Mouse (Mus musculus): Measurements from ENCODE around the gene Ribc1. TPM values are rescaled to one million over a fixed set of nuclear protein-coding genes. Genes with fewer than 3 reads are reported as not detected.
A peak's percentile ranks its signal among the peaks of the same experiment; 100 is the strongest.

Ribc1 gene
- polyA plus RNA-seq (2012; rRNA removed) = 0.33 and 0.67 TPM in 2 replicates

GRCm38 (mm10) chrX:152016151-152017145, at the start of gene Ribc1, which contains the start of gene Smc1a:
TSS of gene Ribc1 (minus strand) at chrX:152016295.
TSS of gene Smc1a (plus strand) at chrX:152016428.
- TF ChIP-seq POLR2A (IDR thresholded peaks at IDR 0.05; ENCODE audit: low read depth, low read length) (peak; percentile 19; the same call in 1 of the 2 replicates), CTCF (IDR thresholded peaks at IDR 0.05; ENCODE audit: extremely low read depth, insufficient read length, insufficient replicate concordance, low read depth, low read length) (no peak)
- Histone ChIP-seq H3K4me1 (ENCODE audit: control insufficient read depth, insufficient read depth, insufficient read length, low read length) (peaks cover 3% of the 10 kb centered on the region; the same call in 1 of the 2 replicates), H3K36me3 (ENCODE audit: control insufficient read depth, insufficient read depth, low read length) (no peaks in the 10 kb centered on the region), H3K4me3 (ENCODE audit: low read depth, low read length) (peak within 1 kb of the TSS; percentile 95), H3K27me3 (ENCODE audit: control insufficient read depth, insufficient read depth, low read length) (no peaks in the 10 kb centered on the region), H3K27ac (ENCODE audit: insufficient read depth, low read depth, low read length) (peak within 1 kb of the TSS; percentile 90)
- 15% methylated on average over 62 of the region's 64 CpGs for WGBS

DNA sequence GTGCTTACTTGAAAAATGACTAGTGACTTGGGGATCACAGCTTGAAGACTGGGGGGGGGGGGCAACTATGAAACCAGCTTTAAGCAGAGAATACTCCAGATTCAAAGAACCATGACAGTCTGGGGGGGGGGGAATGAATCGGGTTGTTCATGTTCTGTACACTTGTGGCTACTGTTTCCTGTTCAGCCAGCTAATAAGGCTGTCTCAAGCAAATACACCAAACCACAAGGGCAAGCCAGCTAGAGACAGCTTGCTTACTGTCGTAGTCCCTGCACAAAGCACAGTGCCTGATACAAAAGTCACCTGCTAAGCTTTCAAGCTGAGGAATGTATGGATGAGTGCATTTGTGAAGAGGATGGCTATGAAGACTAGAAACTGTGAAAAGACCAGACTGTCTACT, 49.6 kb upstream of the Ribc1 start:
- H3K4me3 ChIP-seq (ENCODE audit: low read depth, low read length) = no peak overlapping the region
- peaks cover 12% of the 10 kb centered on the region for H3K36me3 ChIP-seq (ENCODE audit: control insufficient read depth, insufficient read depth, low read length)
- TF ChIP-seq CTCF (IDR thresholded peaks at IDR 0.05; ENCODE audit: extremely low read depth, insufficient read length, insufficient replicate concordance, low read depth, low read length) (no peak), POLR2A (IDR thresholded peaks at IDR 0.05; ENCODE audit: low read depth, low read length) (no peak)
- no peaks in the 10 kb centered on the region for H3K27me3 ChIP-seq (ENCODE audit: control insufficient read depth, insufficient read depth, low read length)
- WGBS = 59% methylated on average over 2 of the region's 2 CpGs
- no peak overlapping the region for H3K27ac ChIP-seq (ENCODE audit: insufficient read depth, low read depth, low read length)
- no peaks in the 10 kb centered on the region for H3K4me1 ChIP-seq (ENCODE audit: control insufficient read depth, insufficient read depth, insufficient read length, low read length)

DNA sequence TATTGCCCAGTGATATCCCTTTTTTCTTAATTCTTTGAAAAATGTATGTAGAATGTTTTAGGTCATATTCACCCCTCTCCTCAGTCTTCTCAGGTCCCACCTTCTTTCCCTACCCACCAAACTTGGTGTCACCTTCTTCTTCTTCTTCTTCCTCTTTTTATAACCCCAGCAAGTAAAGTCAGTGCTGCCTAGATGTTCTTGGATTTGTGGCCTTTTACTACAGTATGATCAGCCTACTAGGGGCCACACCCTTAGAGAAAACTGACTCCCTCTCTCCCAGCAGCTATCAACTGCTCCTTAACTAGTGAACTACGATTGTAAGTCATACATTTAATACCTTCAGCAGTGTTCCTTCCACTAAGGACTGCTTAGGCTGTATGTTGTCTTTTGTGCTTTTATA, 38.0 kb upstream of the Ribc1 start:
- TF ChIP-seq CTCF (IDR thresholded peaks at IDR 0.05; ENCODE audit: extremely low read depth, insufficient read length, insufficient replicate concordance, low read depth, low read length) = no peak
- no peak for TF ChIP-seq POLR2A (IDR thresholded peaks at IDR 0.05; ENCODE audit: low read depth, low read length)
- H3K27me3 ChIP-seq (ENCODE audit: control insufficient read depth, insufficient read depth, low read length) = no peaks in the 10 kb centered on the region
- 52% methylated on average over 1 of the region's 1 CpGs for WGBS
- H3K4me3 ChIP-seq (ENCODE audit: low read depth, low read length) = no peak overlapping the region
- H3K27ac ChIP-seq (ENCODE audit: insufficient read depth, low read depth, low read length) = no peak overlapping the region
- no peaks in the 10 kb centered on the region for H3K4me1 ChIP-seq (ENCODE audit: control insufficient read depth, insufficient read depth, insufficient read length, low read length)
- peaks cover 14% of the 10 kb centered on the region for H3K36me3 ChIP-seq (ENCODE audit: control insufficient read depth, insufficient read depth, low read length)

- H3K4me1 ChIP-seq (ENCODE audit: control insufficient read depth, insufficient read depth, insufficient read length, low read length) = no peaks in the 10 kb centered on the region
- 80% methylated on average over 3 of the region's 3 CpGs for WGBS
- H3K27me3 ChIP-seq (ENCODE audit: control insufficient read depth, insufficient read depth, low read length) = no peaks in the 10 kb centered on the region
- H3K27ac ChIP-seq (ENCODE audit: insufficient read depth, low read depth, low read length) = no peak overlapping the region
- H3K4me3 ChIP-seq (ENCODE audit: low read depth, low read length) = no peak overlapping the region
- peaks cover 16% of the 10 kb centered on the region for H3K36me3 ChIP-seq (ENCODE audit: control insufficient read depth, insufficient read depth, low read length)
- TF ChIP-seq CTCF (IDR thresholded peaks at IDR 0.05; ENCODE audit: extremely low read depth, insufficient read length, insufficient replicate concordance, low read depth, low read length) (no peak), POLR2A (IDR thresholded peaks at IDR 0.05; ENCODE audit: low read depth, low read length) (no peak)
Observed at GRCm38 (mm10) chrX:152052546-152052945, 36.5 kb upstream of the Ribc1 start.

DNA sequence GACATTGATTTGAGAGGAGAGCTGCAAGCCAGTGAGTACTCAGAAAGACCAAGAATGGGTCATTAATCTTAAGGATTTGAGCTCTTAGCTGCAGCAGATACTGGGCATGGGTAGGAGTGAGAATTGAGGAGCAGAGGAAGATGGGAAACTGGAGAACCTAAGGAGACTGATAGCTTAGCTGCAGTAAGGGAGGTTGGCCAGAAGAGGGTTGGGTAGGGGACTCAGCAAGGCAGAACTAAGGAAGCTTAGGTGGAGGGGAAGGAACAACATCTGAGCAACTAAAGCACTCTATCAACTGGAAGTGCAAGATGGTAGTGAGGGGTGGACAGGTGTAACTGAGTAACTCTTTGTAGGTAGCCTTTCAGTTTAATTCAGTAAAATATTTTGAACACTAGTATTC, 31.1 kb upstream of the Ribc1 start:
- TF ChIP-seq POLR2A (IDR thresholded peaks at IDR 0.05; ENCODE audit: low read depth, low read length) = no peak
- no peak for TF ChIP-seq CTCF (IDR thresholded peaks at IDR 0.05; ENCODE audit: extremely low read depth, insufficient read length, insufficient replicate concordance, low read depth, low read length)
- Histone ChIP-seq H3K4me1 (ENCODE audit: control insufficient read depth, insufficient read depth, insufficient read length, low read length) (no peaks in the 10 kb centered on the region), H3K4me3 (ENCODE audit: low read depth, low read length) (no peak overlapping the region), H3K27me3 (ENCODE audit: control insufficient read depth, insufficient read depth, low read length) (no peaks in the 10 kb centered on the region), H3K27ac (ENCODE audit: insufficient read depth, low read depth, low read length) (no peak overlapping the region), H3K36me3 (ENCODE audit: control insufficient read depth, insufficient read depth, low read length) (peaks cover 18% of the 10 kb centered on the region)

- no peak overlapping the region for H3K27ac ChIP-seq (ENCODE audit: insufficient read depth, low read depth, low read length)
- no peaks in the 10 kb centered on the region for H3K27me3 ChIP-seq (ENCODE audit: control insufficient read depth, insufficient read depth, low read length)
- no peak overlapping the region for H3K4me3 ChIP-seq (ENCODE audit: low read depth, low read length)
- no peak for TF ChIP-seq CTCF (IDR thresholded peaks at IDR 0.05; ENCODE audit: extremely low read depth, insufficient read length, insufficient replicate concordance, low read depth, low read length)
- peaks cover 16% of the 10 kb centered on the region for H3K36me3 ChIP-seq (ENCODE audit: control insufficient read depth, insufficient read depth, low read length)
- no peaks in the 10 kb centered on the region for H3K4me1 ChIP-seq (ENCODE audit: control insufficient read depth, insufficient read depth, insufficient read length, low read length)
Observed at GRCm38 (mm10) chrX:152039865-152040264, 23.8 kb upstream of the Ribc1 start.

DNA sequence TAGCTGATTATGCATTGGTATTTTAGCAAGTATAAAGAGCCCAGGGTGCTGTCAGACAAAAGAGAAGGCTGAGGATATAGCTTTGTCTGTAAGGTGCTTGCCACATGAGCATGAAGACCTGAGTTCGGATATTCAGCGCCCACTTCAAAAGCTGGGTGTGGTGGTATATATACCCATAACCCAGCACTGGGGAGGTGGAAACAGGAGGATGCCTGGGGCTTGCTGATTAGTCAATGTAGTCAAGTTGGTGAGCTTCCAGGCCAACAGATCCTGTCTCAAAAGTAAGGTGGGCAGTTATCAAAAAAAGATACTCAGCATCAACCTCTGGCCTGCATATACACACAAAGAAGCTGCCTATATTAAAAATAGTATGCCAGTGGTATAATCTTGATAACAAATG, 3.2 kb upstream of the Ribc1 start:
- Histone ChIP-seq H3K4me3 (ENCODE audit: low read depth, low read length) (no peak overlapping the region), H3K36me3 (ENCODE audit: control insufficient read depth, insufficient read depth, low read length) (peaks cover 4% of the 10 kb centered on the region; the same call in 1 of the 2 replicates), H3K4me1 (ENCODE audit: control insufficient read depth, insufficient read depth, insufficient read length, low read length) (peaks cover 3% of the 10 kb centered on the region; the same call in 1 of the 2 replicates), H3K27ac (ENCODE audit: insufficient read depth, low read depth, low read length) (no peak overlapping the region), H3K27me3 (ENCODE audit: control insufficient read depth, insufficient read depth, low read length) (no peaks in the 10 kb centered on the region)
- no peak for TF ChIP-seq CTCF (IDR thresholded peaks at IDR 0.05; ENCODE audit: extremely low read depth, insufficient read length, insufficient replicate concordance, low read depth, low read length)
- TF ChIP-seq POLR2A (IDR thresholded peaks at IDR 0.05; ENCODE audit: low read depth, low read length) = no peak
- WGBS = 69% methylated on average over 2 of the region's 2 CpGs

All from small intestine, adult 2 months (tissue).